Mouse (Mus musculus): Measurements from ENCODE around the gene Ercc6l. TPM values are rescaled to one million over a fixed set of nuclear protein-coding genes. Genes with fewer than 3 reads are reported as not detected.
A peak's percentile ranks its signal among the peaks of the same experiment; 100 is the strongest.

The Ercc6l gene
- 9.5 and 10.2 TPM in 2 replicates for polyA plus RNA-seq (2016; fragmentation: Nextera tagmentation; extraction: Ambion mirVana)

DNA sequence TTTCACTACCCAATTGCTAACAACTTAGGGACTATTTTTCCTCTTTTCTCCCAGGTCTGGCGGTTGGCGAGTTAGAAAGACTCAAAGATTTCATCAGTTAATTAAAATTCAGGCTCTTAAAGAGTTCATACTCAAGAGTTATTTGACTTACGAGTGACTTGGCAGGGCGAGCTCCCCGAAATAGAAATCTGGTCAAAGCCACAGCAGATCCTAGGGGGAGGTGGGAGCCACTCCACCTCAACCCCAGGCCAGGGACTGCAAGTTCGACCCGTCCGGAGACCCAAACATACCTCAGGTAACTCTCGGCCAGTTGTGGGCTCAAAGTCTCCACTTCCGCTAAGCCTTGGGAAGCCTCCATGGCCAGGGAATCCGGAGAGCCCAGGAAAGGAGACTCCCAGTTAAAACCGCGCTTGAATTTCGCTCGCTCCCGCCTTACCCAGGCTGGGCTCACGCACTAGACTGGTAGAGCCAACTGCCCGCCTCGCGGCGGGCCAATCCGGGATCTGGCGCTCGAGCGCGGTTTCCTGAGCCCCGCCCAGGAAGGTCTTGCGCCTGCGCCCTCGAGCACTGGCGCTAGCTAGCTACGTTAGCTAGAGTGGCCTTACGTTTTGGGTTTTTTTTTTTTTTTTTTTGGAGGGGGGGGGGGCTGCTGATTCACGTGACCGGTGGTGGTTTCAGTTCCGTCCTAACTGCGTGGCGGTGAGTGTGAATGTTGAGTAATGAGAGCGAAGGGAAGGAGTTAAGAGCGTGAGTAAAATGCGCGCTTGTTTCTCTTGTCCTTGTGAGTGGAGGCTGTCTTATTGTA is at the start of gene Ercc6l:
Gene Ercc6l (minus strand): TSS at position 474 of the 805 bp plus-strand sequence.
- 15% methylated on average over 42 of the region's 42 CpGs for WGBS
- H3K9me3 ChIP-seq (replicated peaks) = no peaks in the 10 kb centered on the region
- peak within 1 kb of the TSS; percentile 44 for H3K27ac ChIP-seq

DNA sequence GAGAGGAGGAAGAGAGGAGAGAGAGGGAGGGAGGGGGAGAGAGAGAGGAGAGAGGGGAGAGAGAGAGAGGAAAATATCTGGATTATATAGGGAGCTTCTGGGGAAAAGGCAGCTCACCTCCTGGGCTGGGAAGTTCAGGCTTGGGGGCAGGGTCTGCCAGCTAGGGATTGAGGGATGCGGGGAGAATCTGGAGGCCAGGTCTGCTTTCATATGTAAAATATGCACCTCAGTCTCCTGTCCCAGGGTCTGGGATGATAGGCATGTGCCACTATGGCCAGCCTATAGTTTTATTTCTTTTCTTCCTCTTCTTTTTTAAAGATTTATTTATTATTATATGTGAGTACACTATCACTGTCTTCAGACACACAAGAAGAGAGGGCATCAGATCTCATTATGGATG is 33.9 kb upstream of the Ercc6l start:
- Histone ChIP-seq H3K4me1 (peaks cover 12% of the 10 kb centered on the region), H3K9ac (no peak overlapping the region), H3K27ac (no peak overlapping the region), H3K4me3 (no peak overlapping the region), H3K27me3 (0 out of 2 replicates have a peak, but pooled peaks cover 7% of the 10 kb centered on the region), H3K4me2 (replicated peaks) (no peak overlapping the region), H3K9me3 (replicated peaks) (no peaks in the 10 kb centered on the region), H3K36me3 (peaks cover 2% of the 10 kb centered on the region; the same call in 1 of the 2 replicates)
- 53% methylated on average over 1 of the region's 1 CpGs for WGBS
- ATAC-seq (ENCODE audit: low FRiP score) = no peak

More for the DNA sequence above, at the start of gene Ercc6l:
- no peaks in the 10 kb centered on the region for H3K36me3 ChIP-seq
- peak within 1 kb of the TSS; percentile 56 for H3K9ac ChIP-seq
- H3K4me1 ChIP-seq = no peaks in the 10 kb centered on the region
- peak within 1 kb of the TSS; percentile 42 for H3K4me3 ChIP-seq
- peak; percentile 99 for ATAC-seq (ENCODE audit: low FRiP score)
- H3K4me2 ChIP-seq (replicated peaks) = peak within 1 kb of the TSS; percentile 50
- H3K27me3 ChIP-seq = no peaks in the 10 kb centered on the region

GRCm38 (mm10) chrX:102189581-102189980 is 32.7 kb upstream of the Ercc6l start:
- no peak overlapping the region for H3K4me3 ChIP-seq
- ATAC-seq (ENCODE audit: low FRiP score) = no peak
- no peak overlapping the region for H3K4me2 ChIP-seq (replicated peaks)

DNA sequence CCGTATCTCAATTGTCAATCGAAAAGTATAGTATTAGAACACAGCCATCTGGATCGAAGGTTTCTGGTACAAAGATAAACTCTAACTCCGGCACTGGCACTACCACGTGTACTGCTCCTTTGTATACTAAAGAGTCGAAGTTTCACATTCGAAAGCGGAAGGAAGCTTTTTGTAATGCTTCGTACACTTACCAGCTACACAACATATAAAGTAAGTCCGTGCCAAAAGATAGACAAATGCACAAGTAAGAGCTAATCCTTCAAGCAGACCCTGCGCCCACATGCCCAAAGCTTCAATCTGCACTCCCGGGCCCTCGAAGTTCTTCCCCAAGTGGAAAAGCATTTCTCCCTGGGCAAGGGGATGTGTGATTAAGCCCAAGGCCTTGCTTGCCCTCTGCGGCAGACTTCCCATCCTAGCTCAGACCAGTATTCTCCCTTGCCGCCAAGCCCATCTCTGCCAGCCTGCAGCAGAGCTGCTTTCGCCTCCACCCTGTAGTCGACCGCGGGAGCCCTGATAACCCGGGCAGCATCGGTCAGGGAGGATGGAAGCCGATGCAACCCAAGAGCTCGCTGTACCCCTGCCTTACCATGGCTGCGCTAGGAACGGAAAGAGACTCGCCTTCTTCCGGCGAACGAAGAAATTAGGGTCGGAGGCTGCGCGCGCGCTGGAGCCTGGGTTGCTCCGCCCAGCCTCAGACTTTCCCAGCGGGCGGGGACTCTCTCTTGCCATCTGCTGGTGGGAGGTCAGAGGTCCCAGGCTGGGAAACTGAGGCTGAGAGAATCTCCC is 32.0 kb upstream of the Ercc6l start, which contains the start of gene Rps4x:
Gene Rps4x (minus strand): TSS at position 683 of the 786 bp plus-strand sequence.
- Histone ChIP-seq H3K27ac (peak within 1 kb of the TSS; percentile 83), H3K36me3 (peaks cover 13% of the 10 kb centered on the region), H3K9ac (peak within 1 kb of the TSS; percentile 77), H3K4me2 (replicated peaks) (peak within 1 kb of the TSS; percentile 59), H3K9me3 (replicated peaks) (no peaks in the 10 kb centered on the region), H3K4me3 (peak within 1 kb of the TSS; percentile 53), H3K4me1 (peaks cover 14% of the 10 kb centered on the region), H3K27me3 (0 out of 2 replicates have a peak, but pooled peaks cover 7% of the 10 kb centered on the region)
- ATAC-seq (ENCODE audit: low FRiP score) = peak; percentile 94
- 18% methylated on average over 37 of the region's 37 CpGs for WGBS

More at GRCm38 (mm10) chrX:102189581-102189980, 32.7 kb upstream of the Ercc6l start:
- Histone ChIP-seq H3K4me1 (peaks cover 14% of the 10 kb centered on the region), H3K9me3 (replicated peaks) (no peaks in the 10 kb centered on the region), H3K27me3 (0 out of 2 replicates have a peak, but pooled peaks cover 7% of the 10 kb centered on the region), H3K9ac (no peak overlapping the region), H3K27ac (no peak overlapping the region), H3K36me3 (peaks cover 8% of the 10 kb centered on the region; the same call in 1 of the 2 replicates)
- 57% methylated on average over 5 of the region's 5 CpGs for whole genome bisulfite sequencing

DNA sequence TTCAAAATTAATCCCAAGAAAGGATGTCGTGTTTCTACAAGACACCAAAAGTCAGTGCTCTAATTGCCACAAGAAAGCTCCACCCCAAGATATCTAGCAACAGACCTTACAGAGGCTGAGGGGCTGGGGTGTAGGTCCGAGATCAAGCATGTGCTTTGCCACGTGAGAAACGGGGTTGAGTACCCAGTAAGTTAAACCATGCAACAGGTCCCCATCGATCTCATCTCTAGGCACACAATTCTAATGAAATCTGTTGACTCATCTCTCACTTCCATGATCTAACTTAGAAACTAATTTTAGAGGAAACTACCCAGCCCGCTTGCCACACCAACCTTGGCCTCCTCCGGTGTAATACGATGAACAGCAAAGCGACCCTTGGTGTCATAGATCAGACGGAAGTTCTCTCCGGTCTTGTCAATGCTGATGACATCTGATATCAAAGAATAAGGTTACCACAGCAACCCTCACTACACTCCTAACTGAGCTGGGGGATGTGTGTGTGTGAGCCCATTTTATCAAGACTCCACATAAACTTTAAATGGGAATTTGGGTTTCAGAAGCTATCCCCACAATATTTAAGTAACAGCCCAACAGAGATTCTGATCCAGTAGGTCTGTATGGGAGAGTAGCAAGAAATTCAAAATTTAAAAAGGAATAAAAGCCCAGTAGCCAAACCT is 30.3 kb upstream of the Ercc6l start:
- peaks cover 19% of the 10 kb centered on the region for H3K36me3 ChIP-seq
- 49% methylated on average over 11 of the region's 11 CpGs for WGBS
- H3K4me3 ChIP-seq = peak overlapping the region; percentile 53

DNA sequence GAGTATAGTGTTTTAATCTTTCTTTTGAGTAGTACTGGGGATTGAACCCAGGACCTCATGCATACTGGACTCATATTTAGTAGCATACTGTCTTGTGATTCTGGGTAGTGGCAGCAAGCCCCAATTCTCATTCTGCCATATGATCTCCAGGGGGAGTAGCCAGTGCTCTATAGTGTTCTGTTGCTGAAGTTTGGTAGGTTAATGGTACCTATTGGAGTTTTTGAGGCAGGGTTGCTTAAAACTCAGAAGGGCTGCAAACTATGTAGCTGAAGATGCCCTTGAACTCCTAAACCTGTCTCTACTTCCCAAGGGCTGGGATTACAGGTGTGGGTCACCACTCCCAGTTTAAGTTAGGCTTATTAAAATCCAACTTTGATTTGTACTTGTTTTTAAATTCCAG is 25.7 kb upstream of the Ercc6l start:
- Histone ChIP-seq H3K36me3 (peaks cover 19% of the 10 kb centered on the region), H3K9me3 (replicated peaks) (no peaks in the 10 kb centered on the region), H3K4me2 (replicated peaks) (no peak overlapping the region), H3K4me3 (no peak overlapping the region), H3K9ac (no peak overlapping the region), H3K4me1 (peaks cover 14% of the 10 kb centered on the region), H3K27me3 (peaks cover 3% of the 10 kb centered on the region; the same call in 1 of the 2 replicates), H3K27ac (no peak overlapping the region)
- ATAC-seq (ENCODE audit: low FRiP score) = no peak

More for the DNA sequence above, 30.3 kb upstream of the Ercc6l start:
- 0 out of 2 replicates have a peak, but pooled peaks cover 3% of the 10 kb centered on the region for H3K27me3 ChIP-seq
- H3K4me2 ChIP-seq (replicated peaks) = peak overlapping the region; percentile 59
- peaks cover 14% of the 10 kb centered on the region for H3K4me1 ChIP-seq
- no peak for ATAC-seq (ENCODE audit: low FRiP score)
- no peaks in the 10 kb centered on the region for H3K9me3 ChIP-seq (replicated peaks)
- no peak overlapping the region for H3K27ac ChIP-seq
- H3K9ac ChIP-seq = peak overlapping the region; percentile 27; the same call in 1 of the 2 replicates

DNA sequence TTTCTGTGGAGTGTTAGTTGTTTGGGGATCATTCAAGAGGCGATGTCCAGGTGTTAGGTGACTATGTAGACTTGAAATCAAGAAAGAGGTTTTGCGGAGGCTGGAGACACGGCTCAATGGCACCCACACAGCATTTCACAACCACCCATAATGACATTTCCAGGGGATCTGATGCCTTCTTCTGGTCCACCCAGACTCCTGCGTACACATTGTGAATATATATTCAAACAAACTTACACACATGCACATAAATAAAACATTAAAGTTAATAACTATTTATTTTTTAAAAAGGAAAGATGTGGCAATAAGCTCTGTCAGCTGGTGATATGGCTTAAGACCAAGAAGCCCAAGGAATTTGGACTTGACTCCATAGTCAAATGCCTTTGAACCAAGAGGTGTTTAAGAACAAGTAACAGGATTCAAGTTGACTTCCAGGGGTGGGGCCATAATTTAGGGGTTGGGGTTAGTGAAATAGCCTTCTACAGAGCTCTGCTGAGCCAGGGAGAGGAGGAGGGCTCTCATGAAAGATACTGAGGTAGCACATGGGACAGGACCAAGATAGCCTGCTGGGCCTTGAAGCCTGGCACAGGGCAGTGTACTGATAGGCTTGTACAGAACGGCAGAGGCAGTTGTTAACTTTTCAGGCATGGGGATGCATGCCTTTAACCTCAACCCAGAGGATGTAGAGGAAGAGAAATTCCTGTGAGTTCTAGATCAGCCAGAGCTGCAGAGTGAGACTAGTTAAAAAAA is 18.8 kb upstream of the Ercc6l start:
- 90% methylated on average over 5 of the region's 5 CpGs for WGBS
- H3K4me1 ChIP-seq = no peaks in the 10 kb centered on the region
- no peak for ATAC-seq (ENCODE audit: low FRiP score)
- no peak overlapping the region for H3K4me3 ChIP-seq
- peaks cover 7% of the 10 kb centered on the region; the same call in 1 of the 2 replicates for H3K27me3 ChIP-seq
- H3K27ac ChIP-seq = no peak overlapping the region
- no peak overlapping the region for H3K9ac ChIP-seq
- H3K4me2 ChIP-seq (replicated peaks) = no peak overlapping the region
- no peaks in the 10 kb centered on the region for H3K36me3 ChIP-seq
- H3K9me3 ChIP-seq (replicated peaks) = no peaks in the 10 kb centered on the region

- Histone ChIP-seq H3K4me1 (no peaks in the 10 kb centered on the region; the same call in 1 of the 2 replicates), H3K36me3 (no peaks in the 10 kb centered on the region), H3K4me2 (replicated peaks) (no peak overlapping the region), H3K9ac (no peak overlapping the region), H3K9me3 (replicated peaks) (no peaks in the 10 kb centered on the region), H3K4me3 (no peak overlapping the region), H3K27ac (no peak overlapping the region), H3K27me3 (peaks cover 7% of the 10 kb centered on the region; the same call in 1 of the 2 replicates)
- ATAC-seq (ENCODE audit: low FRiP score) = no peak
- WGBS = 63% methylated on average over 3 of the region's 3 CpGs
Measured at GRCm38 (mm10) chrX:102170900-102171299, 14.0 kb upstream of the Ercc6l start.

DNA sequence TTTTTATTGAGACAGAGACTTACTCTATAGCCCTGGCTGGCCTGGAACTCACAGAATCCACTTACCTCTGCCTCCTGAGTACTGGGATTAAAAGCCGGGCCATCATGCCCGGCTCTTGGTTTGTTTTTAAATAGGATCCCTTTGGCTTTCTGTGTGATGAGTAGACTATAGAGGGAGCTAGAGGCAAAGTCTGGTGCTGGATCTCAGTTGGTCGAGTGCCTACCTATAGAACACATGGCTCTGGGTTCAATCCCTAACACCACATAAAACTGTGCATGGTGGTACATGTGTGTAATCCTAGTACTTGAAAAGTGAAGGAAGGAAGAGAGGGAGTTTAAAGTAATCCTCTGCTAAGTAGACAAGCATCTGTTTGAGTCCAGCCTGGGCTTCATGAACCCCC is 13.2 kb upstream of the Ercc6l start:
- no peak overlapping the region for H3K4me2 ChIP-seq (replicated peaks)
- no peak overlapping the region for H3K9ac ChIP-seq
- H3K9me3 ChIP-seq (replicated peaks) = no peaks in the 10 kb centered on the region
- H3K27ac ChIP-seq = no peak overlapping the region
- no peaks in the 10 kb centered on the region; the same call in 1 of the 2 replicates for H3K4me1 ChIP-seq
- H3K36me3 ChIP-seq = no peaks in the 10 kb centered on the region
- H3K27me3 ChIP-seq = peaks cover 7% of the 10 kb centered on the region; the same call in 1 of the 2 replicates
- 47% methylated on average over 3 of the region's 3 CpGs for WGBS
- H3K4me3 ChIP-seq = no peak overlapping the region
- ATAC-seq (ENCODE audit: low FRiP score) = no peak

DNA sequence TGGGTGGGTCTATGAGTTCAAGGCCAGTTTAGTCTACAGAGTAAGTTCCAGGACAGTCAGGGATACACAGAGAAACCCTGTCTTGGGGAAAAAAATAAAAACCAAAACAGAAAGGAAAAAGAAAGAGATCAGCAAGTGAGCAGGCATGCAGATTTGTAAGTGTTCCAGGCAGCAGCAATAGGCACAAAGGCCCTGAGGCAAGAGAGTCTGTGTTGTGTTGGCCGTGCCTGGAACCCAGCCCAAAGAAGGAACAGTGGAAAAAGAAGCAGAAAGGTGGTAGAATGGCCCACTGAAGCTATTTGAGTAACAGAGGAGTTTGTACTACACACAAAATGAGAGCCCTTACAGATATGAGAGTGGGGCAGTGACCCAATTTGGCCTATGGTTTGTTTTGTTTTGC is 12.8 kb upstream of the Ercc6l start:
- no peak overlapping the region for H3K4me2 ChIP-seq (replicated peaks)
- H3K27ac ChIP-seq = no peak overlapping the region
- H3K27me3 ChIP-seq = peaks cover 7% of the 10 kb centered on the region; the same call in 1 of the 2 replicates
- 60% methylated on average over 1 of the region's 1 CpGs for WGBS
- no peak overlapping the region for H3K9ac ChIP-seq
- H3K4me1 ChIP-seq = no peaks in the 10 kb centered on the region; the same call in 1 of the 2 replicates
- no peaks in the 10 kb centered on the region for H3K9me3 ChIP-seq (replicated peaks)
- ATAC-seq (ENCODE audit: low FRiP score) = no peak
- H3K4me3 ChIP-seq = no peak overlapping the region
- H3K36me3 ChIP-seq = no peaks in the 10 kb centered on the region

GRCm38 (mm10) chrX:102166986-102167385 is 10.1 kb upstream of the Ercc6l start:
- WGBS = 28% methylated on average over 6 of the region's 6 CpGs
- H3K27me3 ChIP-seq = peaks cover 4% of the 10 kb centered on the region; the same call in 1 of the 2 replicates
- no peaks in the 10 kb centered on the region; the same call in 1 of the 2 replicates for H3K4me1 ChIP-seq
- no peak overlapping the region for H3K9ac ChIP-seq
- peak overlapping the region; percentile 40; the same call in 1 of the 2 replicates for H3K27ac ChIP-seq
- peak; percentile 26; the same call in 1 of the 2 replicates for ATAC-seq (ENCODE audit: low FRiP score)
- H3K4me3 ChIP-seq = no peak overlapping the region
- no peaks in the 10 kb centered on the region for H3K36me3 ChIP-seq
- H3K4me2 ChIP-seq (replicated peaks) = no peak overlapping the region
- H3K9me3 ChIP-seq (replicated peaks) = no peaks in the 10 kb centered on the region

Measured in hindbrain, embryonic 12.5 days (tissue).